Mouse (Mus musculus) hindbrain, postnatal 0 days (tissue): ENCODE results near the gene Cyp3a13. TPM values are rescaled to one million over a fixed set of nuclear protein-coding genes. Genes with fewer than 3 reads are reported as not detected.
"Not testable (repeated sequence)": the region's sequence is repeated elsewhere in the genome, so short reads cannot be mapped to it uniquely, and the experiment has no call there.

Experiments used
- ATAC-seq: fragments of 200-750 bp; cut with Nextera tagmentation; 2 replicates; pipeline ENCODE4 v1.8.0; 2017; ENCODE audit warnings: mild to moderate bottlenecking, moderate TSS enrichment, moderate library complexity
- DNase-seq: peaks from one replicate; pipeline ENCODE4 v3.0.0-alpha.2; 2015; ENCODE audit warnings: low spot score
- H3K27ac ChIP-seq: fragments of 300-500 bp; sonication (generic); 2 replicates; pipeline ENCODE4 v1.5.1; 2014; ENCODE audit warnings: mild to moderate bottlenecking
- H3K27me3 ChIP-seq: fragments of 300-500 bp; sonication (generic); 2 replicates; pipeline ENCODE4 v1.6.1; 2014; ENCODE audit warnings: low read length, mixed read lengths; ENCODE audit not compliant: insufficient read depth
- H3K36me3 ChIP-seq: fragments of 300-500 bp; sonication (generic); 2 replicates; pipeline ENCODE4 v1.6.1; 2014; ENCODE audit warnings: low read length, mixed read lengths; ENCODE audit not compliant: insufficient read depth
- H3K4me1 ChIP-seq: fragments of 300-500 bp; sonication (generic); 2 replicates; pipeline ENCODE4 v1.6.1; 2014; ENCODE audit warnings: antibody characterized with exemption, low read length, mixed read lengths; ENCODE audit not compliant: insufficient read depth
- H3K4me2 ChIP-seq: fragments of 300-500 bp; sonication (generic); 2 replicates; pipeline ENCODE4 v1.6.1; 2014; ENCODE audit warnings: low read depth, mild to moderate bottlenecking, low read length, moderate library complexity, mixed read lengths
- H3K4me3 ChIP-seq: fragments of 300-500 bp; sonication (generic); 2 replicates; pipeline ENCODE4 v1.5.1; 2014; ENCODE audit warnings: low read length
- H3K9ac ChIP-seq: fragments of 300-500 bp; sonication (generic); replicated peaks from 2 replicates; pipeline ENCODE4 v1.6.1; 2014; ENCODE audit warnings: mild to moderate bottlenecking, low read length, moderate library complexity, mixed read lengths
- H3K9me3 ChIP-seq: fragments of 300-500 bp; sonication (generic); 2 replicates; pipeline ENCODE4 v1.6.1; 2016; ENCODE audit warnings: low read length, mixed read lengths
- CTCF ChIP-seq: IDR thresholded peaks from 2 replicates; pipeline ENCODE4 v1.5.1; 2016; ENCODE audit warnings: antibody characterized with exemption, control low read depth, low read depth
- WGBS: fragments of 180-500 bp; shearing (Covaris S2); extraction: QIAGEN DNeasy Blood & Tissue Kit; methylation state at CpG from one replicate; pipeline ENCODE4 v1.1.7; 2014; 5-methylcytosine and 5-hydroxymethylcytosine counted together
- polyA plus RNA-seq: library from polyadenylated mRNA; unstranded; fragments of >200 nt; fragmentation: Nextera tagmentation; extraction: Ambion mirVana; gene quantifications from 2 replicates; pipeline ENCODE4 v1.2.1, GENCODE M21; 2015
- total RNA-seq: library from RNA; depleted of rRNA; stranded (reverse); fragments of >200 nt; gene quantifications from 2 replicates; pipeline ENCODE4 v1.2.3, GENCODE M21; 2014

The Cyp3a13 gene
- total and polyA plus RNA-seq, 2 experiments from 2014 or later: 0.05 to 0.16 TPM

GRCm38 (mm10) chr5:137940948-137941347, 19.5 kb upstream of the Cyp3a13 start:
- H3K36me3 ChIP-seq: no peaks in the 10 kb centered on the region
- 77% methylated on average over 4 of the region's 4 CpGs for WGBS
- H3K9ac ChIP-seq: no peak overlapping the region
- TF ChIP-seq CTCF: no peak
- no peak for ATAC-seq
- no peaks in the 10 kb centered on the region for H3K4me1 ChIP-seq
- H3K4me3 ChIP-seq: no peak overlapping the region
- no peaks in the 10 kb centered on the region for H3K27me3 ChIP-seq
- no peak for DNase-seq
- no peaks in the 10 kb centered on the region for H3K9me3 ChIP-seq
- no peak overlapping the region for H3K4me2 ChIP-seq
- H3K27ac ChIP-seq: no peak overlapping the region

GRCm38 (mm10) chr5:137937238-137937637, 15.8 kb upstream of the Cyp3a13 start:
- DNase-seq (no peak), ATAC-seq (no peak)
- no peak for TF ChIP-seq CTCF
- Histone ChIP-seq H3K36me3 (no peaks in the 10 kb centered on the region), H3K4me1 (no peaks in the 10 kb centered on the region), H3K27me3 (no peaks in the 10 kb centered on the region), H3K9ac (no peak overlapping the region), H3K4me2 (no peak overlapping the region), H3K9me3 (no peaks in the 10 kb centered on the region), H3K4me3 (no peak overlapping the region), H3K27ac (no peak overlapping the region)
- WGBS: 71% methylated on average over 4 of the region's 4 CpGs

- Histone ChIP-seq H3K4me3 (no peak overlapping the region), H3K36me3 (no peaks in the 10 kb centered on the region), H3K4me2 (no peak overlapping the region), H3K9me3 (no peaks in the 10 kb centered on the region), H3K9ac (no peak overlapping the region), H3K27me3 (no peaks in the 10 kb centered on the region), H3K4me1 (no peaks in the 10 kb centered on the region), H3K27ac (no peak overlapping the region)
- DNase-seq (no peak), ATAC-seq (no peak)
- TF ChIP-seq CTCF: no peak
- 93% methylated on average over 2 of the region's 2 CpGs for WGBS
These were observed 15.1 kb upstream of the Cyp3a13 start for GRCm38 (mm10) chr5:137936486-137936885.

GRCm38 (mm10) chr5:137933934-137934333, 12.5 kb upstream of the Cyp3a13 start:
- H3K27me3 ChIP-seq, H3K4me2 ChIP-seq, H3K4me1 ChIP-seq, DNase-seq, H3K9ac ChIP-seq, H3K36me3 ChIP-seq, H3K9me3 ChIP-seq, H3K27ac ChIP-seq, H3K4me3 ChIP-seq, ATAC-seq: not testable (repeated sequence)
- WGBS: 72% methylated on average over 2 of the region's 2 CpGs

- H3K4me3 ChIP-seq: no peak overlapping the region
- 83% methylated on average over 11 of the region's 11 CpGs for WGBS
- no peaks in the 10 kb centered on the region for H3K4me1 ChIP-seq
- H3K4me2 ChIP-seq: no peak overlapping the region
- no peaks in the 10 kb centered on the region for H3K9me3 ChIP-seq
- TF ChIP-seq CTCF: no peak
- H3K9ac ChIP-seq: no peak overlapping the region
- H3K27me3 ChIP-seq: no peaks in the 10 kb centered on the region
- no peak overlapping the region for H3K27ac ChIP-seq
- no peak for DNase-seq
- no peaks in the 10 kb centered on the region for H3K36me3 ChIP-seq
- no peak for ATAC-seq
These were observed 7.0 kb upstream of the Cyp3a13 start for GRCm38 (mm10) chr5:137928439-137928838.

- H3K36me3 ChIP-seq: no peaks in the 10 kb centered on the region
- no peak for TF ChIP-seq CTCF
- DNase-seq (no peak), ATAC-seq (no peak)
- no peak overlapping the region for H3K9ac ChIP-seq
- H3K27me3 ChIP-seq: no peaks in the 10 kb centered on the region
- no peak overlapping the region for H3K4me2 ChIP-seq
- H3K4me3 ChIP-seq: no peak overlapping the region
- H3K27ac ChIP-seq: no peak overlapping the region
- no peaks in the 10 kb centered on the region for H3K9me3 ChIP-seq
- no peaks in the 10 kb centered on the region for H3K4me1 ChIP-seq
These were observed 752 bp upstream of the Cyp3a13 start for GRCm38 (mm10) chr5:137922171-137922570.

- H3K36me3 ChIP-seq: no peaks in the 10 kb centered on the region
- no peaks in the 10 kb centered on the region for H3K9me3 ChIP-seq
- H3K27me3 ChIP-seq: no peaks in the 10 kb centered on the region
- no peak for TF ChIP-seq CTCF
- no peak overlapping the region for H3K4me3 ChIP-seq
- no peak for ATAC-seq
- 83% methylated on average over 6 of the region's 6 CpGs for WGBS
- no peak for DNase-seq
- no peak overlapping the region for H3K9ac ChIP-seq
- H3K4me1 ChIP-seq: no peaks in the 10 kb centered on the region
- H3K27ac ChIP-seq: no peak overlapping the region
- H3K4me2 ChIP-seq: no peak overlapping the region
These were observed 5.9 kb downstream of the Cyp3a13 start for GRCm38 (mm10) chr5:137915550-137915949.
